ENCODE assay signal across 9 mouse cellular contexts in genomic region chr10:24959043-24959916, GRCm38 (mm10). TPM values are rescaled to one million over a fixed set of nuclear protein-coding genes. Genes with fewer than 3 reads are reported as not detected.
DNase-seq lines count a peak whose midpoint lies in the region; ATAC-seq and TF ChIP-seq lines count a peak whose summit lies in the region.
"Had no signal": no experiment of that assay in that cellular context is flagged by ENCODE, and none has a peak within 500 bp of the region (broad histone marks: within the 10 kb centered on the region; RNA-seq: fewer than 3 reads in every experiment).

No protein-coding gene starts in this region.

- H3K27ac ChIP-seq in intestine, postnatal 0 days (ENCODE audit: low read depth, low read length): no peak overlapping the region
- no peak overlapping the region for H3K27ac ChIP-seq in thymus, adult 2 months (ENCODE audit: control insufficient read depth, insufficient read depth, low read length)

- H3K27me3 ChIP-seq in intestine, postnatal 0 days (replicated peaks; ENCODE audit: control insufficient read depth, insufficient read depth, low read length): no peaks in the 10 kb centered on the region
- H3K27me3 ChIP-seq in thymus, adult 2 months (ENCODE audit: control insufficient read depth, insufficient read depth, low read length): no peaks in the 10 kb centered on the region

- no peak overlapping the region for H3K9ac ChIP-seq in intestine, postnatal 0 days (ENCODE audit: low read depth, low read length)

- no peak for TF ChIP-seq POLR2A in thymus, adult 2 months (IDR thresholded peaks at IDR 0.05; ENCODE audit: control insufficient read depth, extremely low read depth, insufficient read depth, low read length, poor library complexity)

- no peak for ATAC-seq in intestine, postnatal 0 days

- no peak overlapping the region for H3K4me3 ChIP-seq in intestine, postnatal 0 days (ENCODE audit: low read depth, low read length)
- no peak overlapping the region for H3K4me3 ChIP-seq in thymus, adult 2 months (ENCODE audit: control insufficient read depth, insufficient read depth, low read length)

- no peaks in the 10 kb centered on the region for H3K36me3 ChIP-seq in intestine, postnatal 0 days (ENCODE audit: control insufficient read depth, insufficient read depth)
- H3K36me3 ChIP-seq in thymus, adult 2 months (ENCODE audit: control insufficient read depth, insufficient read depth, low read length): no peaks in the 10 kb centered on the region

- H3K4me2 ChIP-seq in intestine, postnatal 0 days (replicated peaks; ENCODE audit: low read depth): 0 out of 2 replicates have a peak overlapping the region, but pooled peaks have one; percentile 24

- DNase-seq in cerebellum, postnatal 10 days: peak; percentile 49 to 59
- DNase-seq in cerebellum, postnatal 36 days: no peak
- DNase-seq in adrenal gland, postnatal 14 days: peak; percentile 71
- DNase-seq in lung, postnatal 10 days: peak; percentile 44
- DNase-seq in MN1 (ENCODE audit: low spot score): no peak
- no peak for DNase-seq in thymus, postnatal 0 days (ENCODE audit: low spot score)
- DNase-seq in thymus, adult 2 months: no peak
- DNase-seq: gastrocnemius, postnatal 25 days had no signal

- H3K9me3 ChIP-seq in intestine, postnatal 0 days (ENCODE audit: control insufficient read depth): no peaks in the 10 kb centered on the region

- 38% methylated on average over 15 of the region's 15 CpGs for WGBS in intestine, postnatal 0 days
- 86% methylated on average over 15 of the region's 15 CpGs for WGBS in thymus, adult 2 months

- no peaks in the 10 kb centered on the region for H3K4me1 ChIP-seq in intestine, postnatal 0 days (replicated peaks; ENCODE audit: control insufficient read depth, insufficient read depth, low read length)
- no peaks in the 10 kb centered on the region for H3K4me1 ChIP-seq in thymus, adult 2 months (replicated peaks; ENCODE audit: control insufficient read depth, insufficient read depth, low read length)

- no peak for TF ChIP-seq CTCF in intestine, postnatal 0 days (IDR thresholded peaks at IDR 0.05; ENCODE audit: low read depth)
- TF ChIP-seq CTCF in thymus, adult 2 months (IDR thresholded peaks at IDR 0.05; ENCODE audit: borderline replicate concordance, control insufficient read depth, extremely low read depth, insufficient read depth, low read length, poor library complexity): no peak

RNA-seq across cellular contexts. Expression of gene Arg1, which starts 32.0 kb away (rescaled TPM):
- 9.5 and 122 TPM in 2 replicates for total RNA-seq in adrenal gland, postnatal 14 days (2021)
- 1.7 and 2.0 TPM in 2 replicates for polyA plus RNA-seq in intestine, postnatal 0 days (2015; fragmentation: Nextera tagmentation; extraction: Ambion mirVana)
- polyA plus RNA-seq in thymus, postnatal 0 days (2015; fragmentation: Nextera tagmentation; extraction: Ambion mirVana): 3.4 and 9.2 TPM in 2 replicates
- 0.23 and 1.0 TPM in 2 replicates for polyA plus RNA-seq in thymus, adult 2 months (2012; rRNA removed)

Comparison
In these comparisons a context has a peak if more than half of its experiments do, and no peak if none do; other contexts are left out.
1. DNase-seq: peak in cerebellum, postnatal 10 days (2 of 2), adrenal gland, postnatal 14 days (single experiment) and lung, postnatal 10 days (single experiment); none in cerebellum, postnatal 36 days (0 of 2), MN1 (single experiment), thymus, postnatal 0 days (single experiment) and thymus, adult 2 months (single experiment).